Mouse (Mus musculus) adrenal gland, adult (tissue): ENCODE data around the gene Ttc13.

Source experiments
- DNase-seq, 2 experiments: peaks; one replicate each; pipeline ENCODE4 v3.0.0; 2022 to 2023; ENCODE audit warnings: low spot score in 1 of 2; ENCODE audit not compliant: inconsistent age in 2 of 2

The Ttc13 gene

DNA sequence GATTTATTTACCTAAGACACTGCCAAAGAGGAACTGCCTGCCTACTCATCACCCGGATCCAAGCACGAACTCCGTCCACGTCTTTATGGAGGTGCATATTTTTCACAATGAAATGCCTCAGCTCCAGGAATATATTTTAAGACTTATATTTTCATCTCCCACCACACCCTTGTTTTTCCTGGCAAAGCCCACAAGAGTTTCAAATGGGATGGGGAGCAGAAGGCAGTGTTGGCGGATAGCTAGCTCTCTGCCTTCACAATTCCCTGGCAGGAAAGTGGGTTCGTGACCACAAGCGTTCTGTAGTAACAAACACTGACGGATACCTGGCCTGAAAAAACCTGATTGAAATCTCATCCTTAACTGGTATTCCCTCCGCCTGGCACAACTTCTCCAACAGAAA is 60.0 kb downstream of the Ttc13 start:
- DNase-seq, result peak in 1 of 2 experiments; percentile 65

DNA sequence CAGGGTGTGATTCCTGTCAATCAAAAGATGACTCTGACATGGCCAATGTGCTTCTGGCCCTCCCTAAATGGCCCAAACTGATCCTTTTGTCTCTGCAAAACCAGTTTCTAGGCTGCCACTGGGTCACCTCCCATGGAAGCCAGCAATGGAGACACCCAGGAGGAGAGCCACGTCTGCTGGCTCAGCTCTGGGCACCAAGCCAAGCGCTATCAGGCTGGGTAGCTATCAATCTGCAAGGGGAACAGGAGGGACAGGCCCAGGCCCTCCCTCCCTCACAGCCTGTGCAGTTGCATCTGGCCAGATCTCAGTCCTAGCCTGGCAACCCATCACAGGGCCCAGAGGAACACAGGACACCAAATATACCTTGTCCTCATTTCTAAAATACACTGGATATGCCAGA is 63.4 kb downstream of the Ttc13 start:
- DNase-seq, result peak; percentile 92 to 94

DNA sequence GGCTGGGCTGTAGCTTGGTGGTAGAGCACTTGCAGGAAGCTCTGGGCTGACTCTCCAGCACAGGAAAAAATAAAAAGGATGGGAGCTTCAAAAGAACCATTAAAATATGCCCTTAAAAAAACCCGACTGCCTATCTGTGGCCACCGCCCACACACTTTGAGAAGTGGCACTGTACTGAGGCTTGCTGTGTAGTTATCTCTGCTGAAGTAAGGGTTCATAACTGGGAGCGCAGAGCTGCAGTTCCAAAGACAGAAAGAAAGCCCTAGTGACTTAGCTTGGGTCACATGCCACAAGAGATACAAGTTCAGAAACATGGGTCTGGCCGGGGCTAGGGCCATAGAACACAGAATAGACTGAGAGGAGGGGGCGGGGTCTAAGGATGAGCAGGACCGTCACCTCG is 63.8 kb downstream of the Ttc13 start:
- no peak for DNase-seq

DNA sequence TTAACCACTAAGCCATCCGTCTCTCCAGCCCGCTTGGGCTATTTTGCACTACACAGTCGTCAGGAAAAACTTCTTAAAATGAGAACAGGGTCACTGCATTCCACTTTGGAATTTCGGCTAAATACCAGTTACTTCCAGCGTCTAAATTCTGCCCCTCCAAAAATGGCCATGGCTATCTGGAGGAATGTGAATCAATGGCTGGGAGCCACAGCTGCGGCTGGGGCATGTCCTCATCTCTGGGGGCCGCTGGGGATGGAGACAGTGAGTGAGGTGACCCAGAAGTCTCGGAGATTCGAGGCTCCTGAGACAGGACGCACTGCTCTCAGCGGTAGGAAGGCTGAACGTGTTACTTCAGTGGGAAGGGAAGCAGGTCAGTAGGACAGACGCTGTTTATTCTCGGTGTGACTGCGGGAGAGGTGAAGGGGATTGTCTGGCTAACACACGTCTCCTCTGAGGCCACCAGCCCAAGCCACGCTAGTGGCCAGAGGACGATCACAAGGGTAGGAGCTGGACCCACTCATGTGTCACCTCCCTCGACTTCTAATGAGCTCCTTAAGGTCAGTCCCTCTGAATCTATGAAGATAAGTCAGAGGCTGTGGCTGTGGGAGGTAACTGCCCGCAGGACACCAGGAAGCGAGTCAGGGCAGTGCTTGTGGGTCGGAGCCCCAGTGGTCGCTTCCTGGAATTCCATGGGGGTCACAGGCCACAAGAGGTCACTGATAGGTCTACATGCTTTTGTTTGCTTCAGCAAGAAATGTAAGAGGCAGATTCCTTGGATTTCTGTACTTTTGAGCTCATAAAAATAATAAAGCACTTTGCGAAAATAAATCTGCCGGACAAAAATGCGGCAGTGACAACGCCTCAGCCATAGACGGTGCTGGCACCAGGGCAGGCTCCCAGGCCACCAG is 68.0 kb downstream of the Ttc13 start:
- DNase-seq, result no peak

DNA sequence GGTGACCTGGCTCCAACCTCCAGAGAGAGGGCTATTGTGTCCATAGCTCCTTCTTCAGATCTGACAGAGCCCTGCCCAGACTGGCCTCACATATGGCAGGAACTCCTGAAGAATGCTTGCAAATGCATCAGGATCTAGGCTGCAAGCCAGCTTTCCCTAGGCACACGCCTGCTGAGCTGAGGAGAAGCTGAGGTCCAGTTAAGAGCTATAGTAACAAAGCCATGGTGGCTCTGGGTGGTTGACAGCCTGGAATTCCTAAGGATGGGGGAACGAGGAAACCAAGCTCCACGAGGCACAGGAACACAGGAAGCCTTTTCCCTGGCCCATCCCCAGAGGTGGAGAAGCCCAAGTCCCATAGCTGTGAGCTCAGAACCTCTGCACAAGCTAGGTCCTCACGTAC is 69.2 kb downstream of the Ttc13 start:
- no peak for DNase-seq

DNA sequence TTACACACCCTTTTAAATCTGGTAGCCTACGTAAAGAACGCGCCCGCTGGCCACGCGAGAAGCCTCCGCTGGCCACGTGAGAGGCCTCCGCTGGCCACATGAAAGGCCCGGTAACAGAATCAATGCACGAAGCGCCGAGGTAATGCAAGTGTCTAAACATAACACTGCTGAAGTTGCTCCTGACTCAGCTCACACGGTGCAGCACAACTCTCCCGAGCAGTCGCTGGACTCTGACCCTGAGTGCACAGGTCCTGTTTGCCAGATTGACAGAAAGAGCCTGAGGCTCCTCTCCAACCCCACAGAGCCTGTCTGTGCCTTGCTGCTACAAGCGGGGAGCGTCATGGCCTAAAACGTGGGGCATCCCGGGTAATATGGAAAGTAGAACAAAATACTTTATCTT is 70.0 kb downstream of the Ttc13 start:
- DNase-seq, result no peak

DNA sequence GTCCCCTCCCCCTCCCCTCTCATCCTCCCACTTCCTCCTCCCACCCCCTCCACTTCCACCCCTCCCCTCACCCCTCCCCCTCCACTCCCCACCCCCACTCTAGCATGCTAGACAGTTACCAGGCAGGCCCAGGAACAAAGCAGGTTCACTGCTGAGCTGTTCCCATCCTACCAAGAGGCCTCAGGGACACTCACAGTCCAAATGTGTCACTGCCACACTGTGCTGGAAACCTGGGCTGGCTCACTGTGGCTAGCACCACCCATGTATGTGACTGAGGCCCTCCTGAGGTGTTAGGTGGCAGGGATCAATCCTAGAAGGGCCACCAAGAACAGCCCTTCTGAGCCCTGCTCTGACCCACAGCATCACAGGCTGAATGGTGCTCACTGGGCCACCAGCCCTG is 73.5 kb downstream of the Ttc13 start:
- no peak for DNase-seq

DNA sequence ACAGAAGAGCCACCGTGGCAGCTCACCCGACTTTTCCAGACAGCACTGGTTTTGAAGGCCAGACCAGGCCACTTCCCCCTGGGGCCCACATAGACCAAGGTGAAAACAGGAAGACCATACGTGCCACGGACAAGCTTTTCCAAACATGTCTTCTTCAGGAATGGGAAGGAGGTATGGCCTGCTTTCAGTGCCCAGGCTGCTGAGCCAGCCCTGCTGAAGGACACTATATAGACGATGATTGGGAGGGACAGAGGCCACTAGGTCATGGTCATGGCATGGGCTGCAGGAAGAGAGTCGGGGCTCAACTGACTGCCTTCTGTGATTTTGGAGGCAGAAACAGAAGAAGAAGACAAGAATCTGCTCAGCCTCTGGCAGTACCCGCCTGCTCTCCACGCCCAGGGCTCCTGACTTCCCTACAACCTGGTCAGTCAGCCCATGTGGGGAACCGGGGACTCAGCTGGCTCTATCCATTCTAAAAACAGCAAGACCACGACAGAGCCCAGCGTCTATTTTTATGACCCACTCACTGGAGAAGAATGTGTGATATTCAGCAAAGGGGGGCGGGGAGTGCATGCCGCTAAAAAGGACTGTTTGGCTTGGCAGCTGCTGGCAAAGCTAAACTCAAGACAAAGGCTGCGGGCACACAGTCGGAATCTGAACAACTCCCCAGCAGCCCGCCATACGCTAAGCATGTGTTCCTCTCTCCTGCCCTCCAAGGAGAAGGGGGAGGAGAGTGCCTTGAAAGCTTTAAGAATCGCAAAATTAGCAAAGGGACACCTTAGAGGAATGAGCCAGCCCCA is 78.0 kb downstream of the Ttc13 start:
- peak; percentile 69 to 87 for DNase-seq

DNA sequence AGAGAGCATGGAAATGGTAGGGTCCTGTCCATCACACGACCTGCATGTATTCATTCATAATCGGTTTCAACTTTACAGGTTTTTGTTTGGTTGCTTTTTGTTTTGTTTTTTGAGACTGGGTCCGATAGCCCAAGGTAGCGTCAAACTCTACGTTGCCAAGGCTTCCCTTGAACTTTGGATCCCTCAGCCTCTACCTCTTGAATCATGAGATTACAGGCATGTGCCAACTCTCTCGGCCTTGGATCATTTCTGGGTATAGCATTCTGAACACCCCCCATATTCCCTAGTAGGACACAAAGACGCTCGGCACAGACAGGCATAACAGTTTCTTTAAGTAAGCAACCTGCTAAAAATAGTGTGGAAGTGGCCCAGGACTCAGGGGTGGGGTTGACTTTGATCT is 80.2 kb downstream of the Ttc13 start:
- DNase-seq, result peak in 1 of 2 experiments; percentile 76

DNA sequence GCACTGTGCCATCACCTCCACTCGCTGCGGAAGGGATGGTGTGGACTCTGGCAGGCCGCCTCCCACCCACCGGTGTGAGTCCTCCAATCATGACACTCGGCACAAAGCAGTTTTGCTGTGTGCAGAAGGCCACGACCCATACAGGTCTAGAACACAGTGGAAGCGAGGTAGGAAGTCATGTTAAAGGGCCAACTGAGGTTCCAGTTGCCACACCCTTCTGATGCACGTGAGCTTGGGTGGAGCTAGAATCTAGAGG is 86.6 kb downstream of the Ttc13 start:
- DNase-seq, result no peak

DNA sequence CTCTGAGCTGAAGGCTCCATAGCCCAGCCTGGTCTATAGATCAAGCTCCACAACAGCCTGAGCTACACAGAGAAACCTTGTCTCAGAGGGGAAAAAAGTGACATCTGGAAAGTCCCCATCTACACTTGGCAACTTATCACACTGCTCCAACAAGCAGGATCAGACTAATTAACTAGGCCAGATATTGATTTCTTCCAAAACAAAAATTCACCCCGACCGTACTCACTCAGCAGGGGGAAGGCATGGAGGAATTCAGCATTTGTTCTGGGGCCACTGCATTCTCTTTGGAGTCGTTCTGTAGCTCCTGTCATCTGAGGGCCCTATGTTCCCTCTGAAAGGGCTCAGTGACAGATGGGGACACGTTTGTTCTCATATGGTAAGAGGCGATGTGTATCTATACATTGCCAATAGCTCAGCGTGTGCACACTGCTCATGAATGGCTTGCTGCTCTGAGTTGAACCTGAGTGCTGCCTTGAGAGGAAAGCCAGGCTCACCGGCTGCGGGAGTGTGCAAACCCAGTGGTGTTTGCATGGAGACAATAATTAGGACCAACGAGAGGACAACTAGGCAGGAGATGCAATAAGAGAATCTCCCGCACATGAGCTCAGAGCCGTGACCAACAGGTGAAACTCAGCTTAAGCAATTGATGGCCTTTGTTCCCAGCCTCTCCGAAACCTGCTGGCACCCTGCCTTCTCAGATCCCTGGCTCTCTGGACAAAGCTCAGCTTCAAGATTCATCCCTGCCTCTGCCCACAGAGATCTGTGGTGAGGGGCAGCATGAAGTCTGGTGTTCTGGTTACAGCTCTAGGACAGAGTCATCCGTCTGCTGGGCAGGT is 87.2 kb downstream of the Ttc13 start:
- no peak for DNase-seq

DNA sequence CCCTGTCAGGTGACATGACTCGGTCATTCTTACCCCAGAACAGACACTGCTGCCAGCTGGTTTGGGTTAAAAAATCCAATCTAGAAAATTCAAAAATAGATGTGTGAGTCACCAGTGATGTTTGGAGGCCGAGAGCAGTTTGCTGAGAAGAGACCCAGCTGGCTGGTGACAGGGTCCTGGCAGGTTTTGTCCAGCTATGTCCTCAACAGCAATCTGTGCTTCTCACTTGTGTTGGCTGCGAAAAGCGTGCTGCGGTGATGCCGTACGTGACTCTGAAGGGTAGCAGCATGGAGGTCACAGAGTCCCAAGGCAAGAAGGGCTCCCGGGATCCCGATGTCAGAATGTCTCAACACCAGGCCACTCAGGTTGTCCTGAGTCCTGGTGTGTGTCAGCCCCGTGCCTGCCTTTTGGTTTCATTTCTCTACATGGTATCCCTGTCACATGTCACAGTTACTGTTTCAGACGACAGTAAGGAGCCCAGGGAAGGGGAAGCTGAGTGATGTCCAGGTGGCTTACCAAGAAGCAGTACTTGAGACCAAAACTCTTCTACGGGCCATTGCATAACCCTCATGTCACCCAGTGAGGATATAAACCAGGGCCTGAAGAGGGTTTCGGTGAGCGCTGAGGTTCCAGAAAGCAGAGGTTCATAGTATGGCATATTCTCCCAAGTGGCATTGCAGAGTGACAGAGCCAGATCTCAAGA is 88.6 kb downstream of the Ttc13 start:
- peak; percentile 63 to 83 for DNase-seq

DNA sequence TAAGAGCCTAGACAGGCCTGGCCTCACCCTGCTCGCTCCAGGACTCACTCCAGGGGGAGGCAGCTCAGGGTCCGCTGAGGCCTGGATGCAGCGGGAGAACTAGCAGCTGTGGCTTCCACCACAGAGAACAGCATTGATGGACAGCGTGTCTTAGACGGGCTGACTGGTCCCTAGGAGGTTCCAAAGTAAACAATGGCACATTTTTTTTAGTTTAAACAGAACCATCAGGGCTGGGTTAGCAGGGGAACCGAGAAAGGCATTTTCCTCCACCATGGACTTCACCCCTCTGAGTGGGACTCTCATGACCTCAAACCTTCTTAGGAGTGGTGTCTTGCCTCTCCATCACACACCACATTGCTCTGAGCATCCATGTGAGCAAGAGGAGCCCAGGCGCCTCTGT is 89.8 kb downstream of the Ttc13 start:
- no peak for DNase-seq

DNA sequence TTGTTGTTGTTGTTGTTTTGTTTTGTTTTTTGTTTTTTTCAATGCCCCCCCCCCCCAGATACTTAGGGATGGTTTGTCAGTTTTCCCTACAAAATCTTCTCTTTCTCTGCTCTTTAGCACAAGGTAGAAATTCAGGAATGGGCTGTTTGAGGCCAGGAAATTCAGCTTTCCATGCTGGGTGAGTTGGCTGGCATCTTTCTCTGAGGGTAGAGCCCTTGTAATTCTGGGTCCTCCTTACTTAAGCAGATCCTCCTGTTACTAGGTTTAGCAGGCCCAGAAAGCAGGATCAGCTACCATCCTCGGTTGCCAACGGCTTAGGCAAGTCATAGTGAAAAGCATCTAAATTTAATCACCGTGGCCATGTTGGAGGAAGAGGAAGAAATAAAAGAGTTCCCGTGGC is 90.9 kb downstream of the Ttc13 start:
- DNase-seq, result no peak

DNA sequence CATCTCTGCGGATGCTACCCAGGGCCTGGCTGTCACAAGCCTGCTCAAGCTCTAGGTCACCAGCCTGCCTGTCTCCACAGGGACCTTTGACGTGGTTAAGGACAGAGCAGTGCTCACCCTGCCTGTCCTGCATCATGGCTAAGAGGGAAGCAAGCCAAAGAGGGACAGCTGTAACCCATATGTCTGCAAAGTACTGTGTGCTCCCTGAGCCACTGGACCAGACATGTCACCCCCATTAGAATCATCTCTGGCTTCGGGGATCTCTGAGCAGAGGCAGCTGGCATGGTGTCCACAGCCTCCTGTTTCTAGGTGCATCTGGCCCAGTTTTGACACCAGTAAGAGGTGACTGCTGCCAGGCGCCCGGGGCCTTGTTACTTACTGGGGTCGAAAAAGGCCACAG is 91.3 kb downstream of the Ttc13 start:
- peak in 1 of 2 experiments; percentile 39 for DNase-seq

DNA sequence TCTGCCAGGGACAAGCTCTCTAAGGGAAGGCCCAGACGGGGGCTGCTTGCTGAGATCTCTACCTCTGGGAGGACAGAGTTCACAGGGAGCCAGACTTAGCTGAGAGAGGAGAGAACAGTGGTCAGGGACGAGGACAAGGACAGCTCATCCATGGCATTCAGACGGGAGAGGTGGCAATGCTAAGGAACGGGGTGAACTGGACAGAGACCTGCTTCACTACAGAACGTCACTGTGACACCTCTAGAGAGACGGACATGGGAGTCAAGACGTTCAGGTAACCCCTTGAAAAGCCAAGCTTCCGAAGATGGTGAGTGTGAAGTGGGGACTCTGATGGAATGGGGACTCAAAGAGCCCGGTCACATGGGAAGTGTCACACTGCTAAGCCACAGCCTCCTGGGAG is 95.5 kb downstream of the Ttc13 start:
- no peak for DNase-seq
